Mouse (Mus musculus) retina, adult 2 months (tissue): ENCODE results near the gene Zbtb32.
A peak's percentile ranks its signal among the peaks of the same experiment; 100 is the strongest.

ENCODE experiments used
- DNase-seq: peaks from one replicate; pipeline ENCODE4 v3.0.0-alpha.2; 2012; ENCODE audit warnings: low read depth, low spot score

The Zbtb32 gene

GRCm38 (mm10) chr7:30600651-30601050 is 1.9 kb upstream of the Zbtb32 start:
- DNase-seq: no peak

GRCm38 (mm10) chr7:30599933-30600353 is 1.2 kb upstream of the Zbtb32 start:
- peak; percentile 70 for DNase-seq

- DNase-seq: no peak
These were observed 1.9 kb downstream of the Zbtb32 start for GRCm38 (mm10) chr7:30596811-30597210.

DNA sequence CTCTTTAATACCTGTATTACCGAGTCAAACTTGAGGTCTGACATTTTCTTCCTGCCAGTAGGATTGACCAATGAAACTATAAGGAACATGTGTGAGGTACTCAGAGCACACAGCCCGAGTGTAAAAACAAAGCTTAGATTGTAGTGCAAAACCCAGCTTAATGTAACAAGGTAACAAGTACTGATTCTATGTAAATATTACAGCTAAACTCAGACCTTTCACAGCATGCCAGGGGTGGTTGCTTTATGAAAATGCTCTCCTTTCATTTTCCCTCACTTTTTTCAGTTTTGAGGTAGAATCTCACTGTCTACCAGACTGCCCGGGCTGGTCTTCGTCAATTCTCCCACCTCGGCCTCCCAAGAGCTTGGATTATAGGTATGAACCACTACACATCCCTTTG is 2.6 kb downstream of the Zbtb32 start:
- DNase-seq: no peak

GRCm38 (mm10) chr7:30594510-30595024 is 4.1 kb downstream of the Zbtb32 start:
- DNase-seq: no peak

GRCm38 (mm10) chr7:30593579-30594509 is 4.9 kb downstream of the Zbtb32 start:
- no peak for DNase-seq

GRCm38 (mm10) chr7:30592772-30593423 is 5.8 kb downstream of the Zbtb32 start:
- no peak for DNase-seq

- no peak for DNase-seq
These were observed 7.1 kb downstream of the Zbtb32 start for GRCm38 (mm10) chr7:30591605-30591951.

DNA sequence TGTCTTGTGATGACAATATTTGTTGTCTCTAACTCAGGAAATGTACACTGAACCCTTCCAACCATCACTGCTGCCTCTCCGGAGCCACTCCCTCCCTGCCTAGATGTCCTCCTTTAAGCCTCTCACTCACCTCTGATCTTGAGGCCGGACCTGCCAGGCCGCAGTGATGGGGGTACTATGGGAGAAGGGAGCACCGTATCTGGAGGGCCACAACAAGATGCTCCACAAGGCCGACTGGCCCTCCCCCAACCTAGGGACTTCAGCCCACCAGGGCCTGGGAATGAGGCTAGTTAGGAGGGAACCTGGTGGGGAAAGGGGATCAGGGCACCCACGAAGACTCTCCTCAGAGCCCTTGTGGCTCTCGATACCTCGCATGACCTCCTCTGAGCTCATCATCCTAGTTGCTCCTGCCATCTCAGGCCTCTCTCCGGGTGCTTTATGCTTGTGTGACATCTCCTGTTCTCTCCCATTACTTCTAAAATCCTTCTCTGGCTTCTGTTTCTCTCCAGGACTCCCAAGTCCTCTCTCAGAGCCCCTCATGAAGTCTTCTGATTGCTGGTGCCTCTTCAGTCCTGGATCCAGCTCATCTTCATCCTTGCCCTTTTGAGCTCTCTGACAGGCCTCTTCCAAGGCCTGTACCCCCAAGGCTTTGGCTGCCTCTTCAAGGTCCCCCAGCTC is 7.6 kb downstream of the Zbtb32 start:
- no peak for DNase-seq

GRCm38 (mm10) chr7:30589435-30590301 is 9.0 kb downstream of the Zbtb32 start:
- peak; percentile 56 for DNase-seq

- DNase-seq: peak; percentile 88
These were observed 9.9 kb downstream of the Zbtb32 start, which contains the start of gene Kmt2b for GRCm38 (mm10) chr7:30588676-30589434. Gene Kmt2b (minus strand): TSS chr7:30588726.

DNA sequence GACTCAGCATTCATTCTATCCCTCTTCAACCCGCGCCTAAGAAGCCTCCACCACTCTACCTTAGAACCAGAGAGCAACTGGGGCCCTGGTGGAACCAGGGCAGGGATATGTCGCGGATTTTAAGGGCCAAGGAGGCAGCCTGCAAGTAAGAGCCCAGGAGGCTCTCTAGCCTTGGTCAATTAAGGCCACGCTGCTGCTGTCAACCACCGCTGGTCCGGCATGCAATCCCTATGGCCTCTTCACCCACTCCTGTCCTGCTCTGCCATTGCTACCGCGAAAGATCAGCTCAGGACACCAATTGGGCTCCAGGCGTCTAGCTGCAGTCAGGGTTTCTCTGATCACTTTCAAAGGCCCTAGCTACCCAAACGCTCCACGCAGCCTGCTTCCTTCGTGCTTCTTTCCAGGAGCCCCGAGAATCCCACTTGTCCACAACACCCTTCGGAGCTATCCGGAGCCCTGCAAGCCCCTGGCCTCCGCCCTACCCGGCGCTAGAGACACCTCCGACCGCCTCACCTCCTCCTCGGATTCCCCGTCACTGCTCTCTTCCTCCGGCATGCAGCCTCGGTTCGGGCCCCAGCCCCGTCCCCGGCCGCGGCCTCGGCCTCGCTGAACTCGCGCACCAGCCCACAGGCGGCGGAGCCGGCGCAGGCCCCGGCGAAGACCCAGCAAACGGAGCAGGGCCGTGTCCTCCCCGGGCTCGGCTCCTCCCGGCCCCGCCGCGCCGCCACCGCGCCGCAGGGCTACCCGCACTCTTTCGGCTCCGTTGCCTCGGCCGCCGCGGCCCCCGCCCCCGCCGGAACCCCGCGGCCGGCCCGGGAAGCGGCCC is 10.7 kb downstream of the Zbtb32 start:
- DNase-seq: no peak

GRCm38 (mm10) chr7:30586455-30587020 is 12.2 kb downstream of the Zbtb32 start:
- no peak for DNase-seq

DNA sequence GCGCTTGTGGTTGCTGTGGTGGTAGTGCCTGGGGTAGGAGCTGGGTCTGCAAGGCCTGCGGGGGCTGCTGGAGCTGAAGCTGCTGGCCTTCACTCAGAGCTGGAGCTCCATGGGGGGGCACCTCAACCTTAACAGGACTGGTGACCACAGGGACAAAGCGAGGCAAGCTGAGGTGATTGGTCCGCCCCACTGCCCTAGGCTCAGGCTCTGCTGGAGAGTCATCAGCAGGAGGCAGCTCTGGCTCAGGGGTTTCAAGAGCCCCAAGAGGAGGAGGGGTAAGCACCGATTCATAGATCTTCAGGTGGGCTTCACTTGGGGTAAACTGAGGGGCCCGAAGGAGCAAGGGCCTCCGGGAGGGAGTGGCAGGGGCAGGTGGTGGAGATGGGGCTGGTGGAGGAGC is 13.5 kb downstream of the Zbtb32 start:
- no peak for DNase-seq

- no peak for DNase-seq
These were observed 14.4 kb downstream of the Zbtb32 start for GRCm38 (mm10) chr7:30584339-30584738.

- no peak for DNase-seq
These were observed 17.2 kb downstream of the Zbtb32 start for GRCm38 (mm10) chr7:30581547-30581946.

GRCm38 (mm10) chr7:30579950-30580349 is 18.8 kb downstream of the Zbtb32 start:
- DNase-seq: no peak

GRCm38 (mm10) chr7:30572969-30573368 is 25.7 kb downstream of the Zbtb32 start:
- DNase-seq: no peak

GRCm38 (mm10) chr7:30572389-30572788 is 26.3 kb downstream of the Zbtb32 start:
- no peak for DNase-seq
